Mouse (Mus musculus) Patski (cell line): ENCODE measurements at regions not wholly inside any gene's neighbourhood (a gene's known extent, or its start where the extent isn't known, plus 50 kb on each side); places are given as distances from the start of the nearest gene placed in this dataset.

ENCODE experiments used
- ATAC-seq: fragments of 100-300 bp; one replicate; pipeline ENCODE4 v1.8.0; 2021
- CTCF ChIA-PET: fragments of 350-600 bp; sonication (Branson Sonifier 250); formaldehyde crosslinking; loops from one replicate; lab custom pipeline; 2022; ENCODE audit warnings: inconsistent platforms; lab: Charles Lee
- POLR2A ChIA-PET: fragments of 350-600 bp; sonication (Branson Sonifier 250); formaldehyde crosslinking; loops from one replicate; lab custom pipeline; 2022; ENCODE audit warnings: antibody characterized with exemption, inconsistent platforms; lab: Charles Lee
- DNase-seq: peaks from one replicate; pipeline ENCODE4 v3.0.0-alpha.2; 2011; ENCODE audit warnings: low read depth, low spot score
- H3K27me3 ChIP-seq: fragments of 371-371 bp; one replicate; pipeline ENCODE4 v1.5.1; 2021
- CTCF ChIP-seq: fragments of 100-300 bp; IDR thresholded peaks from one replicate; pipeline ENCODE4 v1.5.1; 2021
- in situ Hi-C: fragments of 300-500 bp; cut with MboI; formaldehyde crosslinking; loops from 3 replicates; pipeline ENCODE4 v1.11.1; 2018; ENCODE audit warnings: low pct_unique_long_range_greater_than_20kb, mixed read lengths

- no peak for TF ChIP-seq CTCF
- in situ Hi-C loops = no loop called here
- ATAC-seq (no peak), DNase-seq (no peak)
- no peaks in the 10 kb centered on the region for H3K27me3 ChIP-seq
- ChIA-PET POLR2A (no interaction called here), CTCF (no interaction called here)
These were observed 139.4 kb downstream of the Wscd1 start for GRCm38 (mm10) chr11:71889161-71889560.

DNA sequence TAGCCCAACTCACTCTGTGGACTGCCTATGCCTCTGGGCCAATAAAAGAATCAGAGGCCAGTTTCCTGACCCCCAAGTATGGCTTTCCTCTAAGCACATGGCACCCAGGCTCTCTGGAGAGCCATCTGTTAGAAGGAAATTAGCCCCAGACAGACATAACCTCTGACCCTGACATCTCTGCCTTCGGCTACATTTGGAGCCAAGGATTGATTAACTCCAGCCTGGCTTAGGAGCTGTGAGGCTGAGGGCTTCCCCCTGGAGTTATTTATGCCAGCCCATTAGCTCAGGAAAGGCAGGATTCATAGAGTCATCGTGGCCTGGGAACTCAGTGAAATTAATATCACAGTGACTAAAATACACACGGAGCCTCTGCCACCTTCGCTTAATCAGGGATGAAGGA, 137.5 kb downstream of the Wscd1 start:
- ChIA-PET CTCF (no interaction called here), POLR2A (no interaction called here)
- TF ChIP-seq CTCF = no peak
- no peaks in the 10 kb centered on the region for H3K27me3 ChIP-seq
- DNase-seq (no peak), ATAC-seq (no peak)
- in situ Hi-C loops = no loop called here

GRCm38 (mm10) chr11:71886771-71887170, 137.1 kb downstream of the Wscd1 start:
- ChIA-PET POLR2A (no interaction called here), CTCF (no interaction called here)
- in situ Hi-C loops = no loop called here
- DNase-seq = no peak
- TF ChIP-seq CTCF = no peak
- H3K27me3 ChIP-seq = no peaks in the 10 kb centered on the region
- ATAC-seq = no peak

GRCm38 (mm10) chr11:71884861-71885260, 135.1 kb downstream of the Wscd1 start:
- CTCF ChIA-PET = no interaction called here
- DNase-seq = no peak
- no peak for TF ChIP-seq CTCF
- no peak for ATAC-seq
- H3K27me3 ChIP-seq = no peaks in the 10 kb centered on the region
- in situ Hi-C loops = no loop called here
- POLR2A ChIA-PET = no interaction called here

DNA sequence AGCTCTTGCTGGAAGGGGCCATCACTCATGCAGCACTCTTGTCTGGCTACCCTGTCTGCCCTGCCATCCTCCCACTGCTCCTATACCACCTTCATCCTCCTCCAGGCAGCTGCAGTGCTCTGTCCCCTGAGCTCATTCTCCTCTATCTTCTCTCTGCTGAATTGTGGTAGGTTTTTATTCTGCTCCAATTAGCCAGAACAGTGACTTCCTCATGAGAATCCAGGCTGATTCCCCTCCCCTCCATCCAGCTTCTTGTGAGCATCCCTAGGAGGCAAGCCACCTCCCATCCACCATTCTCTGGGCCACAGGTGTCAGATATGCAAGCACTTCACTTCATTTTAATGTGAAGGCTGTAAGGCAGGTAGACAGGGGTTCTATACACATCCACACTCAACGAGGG, 132.1 kb downstream of the Wscd1 start:
- TF ChIP-seq CTCF = no peak
- DNase-seq = no peak
- no peaks in the 10 kb centered on the region for H3K27me3 ChIP-seq
- POLR2A ChIA-PET = no interaction called here
- CTCF ChIA-PET = interaction anchor here (1.2 kb wide), 1 partner anchor 9 kb away, joined by 3 read pairs; no protein-coding TSS in a partner anchor
- no peak for ATAC-seq
- in situ Hi-C loops = no loop called here

DNA sequence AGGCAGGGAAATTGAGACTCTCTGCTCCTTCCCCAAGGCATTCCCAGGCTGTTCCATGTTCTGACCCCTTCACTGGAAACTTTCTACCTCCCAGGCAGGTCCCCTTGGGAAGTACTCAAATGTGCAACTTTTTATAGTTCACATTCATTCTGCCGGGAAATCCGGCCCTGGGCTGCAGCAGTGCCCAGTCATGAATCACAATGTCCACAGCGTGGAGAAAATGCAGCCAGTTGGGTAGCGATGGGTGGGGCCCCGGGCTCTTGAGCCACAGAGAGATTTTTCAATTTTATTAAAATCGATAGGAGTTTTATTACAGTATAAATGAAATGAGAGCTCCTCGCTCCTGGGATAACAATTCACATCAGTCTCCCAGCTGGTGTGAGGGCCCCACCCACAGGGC, 121.6 kb downstream of the Wscd1 start:
- in situ Hi-C loops = no loop called here
- peaks cover 12% of the 10 kb centered on the region for H3K27me3 ChIP-seq
- ChIA-PET CTCF (no interaction called here), POLR2A (no interaction called here)
- no peak for DNase-seq
- no peak for TF ChIP-seq CTCF
- no peak for ATAC-seq

DNA sequence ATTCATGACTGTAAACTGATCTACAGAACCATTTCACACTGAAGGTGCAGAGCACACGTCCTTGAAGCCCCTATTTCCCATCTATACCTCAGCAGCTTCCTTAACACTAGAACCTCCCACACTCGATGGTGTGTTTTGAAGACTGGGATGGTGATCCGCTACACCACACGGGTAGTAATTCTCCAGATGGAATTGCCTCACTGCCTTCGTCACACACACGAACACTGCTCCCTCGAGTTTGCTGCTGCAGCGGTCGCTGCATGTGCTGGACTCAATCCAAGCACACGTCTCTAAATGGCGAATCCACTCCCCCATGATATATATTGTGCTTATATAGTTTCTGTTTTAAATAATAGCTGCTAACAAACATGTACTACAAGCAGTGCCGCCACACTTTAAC, 117.0 kb downstream of the Wscd1 start:
- in situ Hi-C loops = no loop called here
- no peak for ATAC-seq
- no peak for DNase-seq
- ChIA-PET POLR2A (no interaction called here), CTCF (no interaction called here)
- no peak for TF ChIP-seq CTCF
- peaks cover 12% of the 10 kb centered on the region for H3K27me3 ChIP-seq

DNA sequence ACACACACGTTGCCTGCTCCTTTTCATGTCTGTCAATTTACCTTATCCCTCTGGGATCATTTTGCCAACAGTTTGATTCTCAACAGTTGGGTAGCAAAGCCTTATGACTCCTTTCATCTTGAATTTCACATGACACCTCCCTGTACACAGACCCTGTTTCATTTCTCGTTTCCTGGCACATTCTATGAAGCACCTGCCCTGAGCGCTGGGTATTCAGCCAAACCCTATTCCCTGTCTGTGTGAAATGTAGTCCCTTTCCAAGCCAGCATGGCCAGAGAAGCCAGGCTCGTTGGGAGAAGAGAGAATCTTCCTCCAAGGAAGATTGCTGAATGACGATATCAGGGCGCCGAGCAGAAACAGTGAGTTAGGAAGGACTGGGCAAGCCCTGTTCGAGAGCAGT, 108.2 kb downstream of the Wscd1 start:
- peaks cover 2% of the 10 kb centered on the region for H3K27me3 ChIP-seq
- ATAC-seq (no peak), DNase-seq (no peak)
- in situ Hi-C loops = loop anchor here (10.0 kb wide), 1 partner anchor 167 kb away; no protein-coding TSS in a partner anchor
- CTCF ChIA-PET = no interaction called here
- POLR2A ChIA-PET = no interaction called here
- no peak for TF ChIP-seq CTCF

DNA sequence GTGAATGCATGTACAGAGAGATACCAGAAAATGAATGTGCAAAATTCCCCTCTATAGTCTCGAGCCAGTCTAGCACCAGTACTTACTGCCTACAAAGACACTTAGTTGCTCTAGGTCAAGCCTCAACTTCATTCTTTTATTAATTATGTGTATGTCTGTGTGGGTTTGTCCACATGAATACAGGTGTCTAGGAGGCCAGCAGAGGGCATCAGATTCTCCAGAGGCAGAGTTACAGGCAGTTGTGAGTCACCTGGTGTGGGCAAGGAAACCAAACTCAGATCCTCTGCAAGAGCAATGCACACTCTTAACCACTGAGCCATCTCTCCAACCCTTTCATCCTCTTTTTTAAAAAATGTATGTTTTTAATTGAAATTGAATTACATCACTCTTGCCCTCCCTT, 105.8 kb downstream of the Wscd1 start:
- peaks cover 2% of the 10 kb centered on the region for H3K27me3 ChIP-seq

DNA sequence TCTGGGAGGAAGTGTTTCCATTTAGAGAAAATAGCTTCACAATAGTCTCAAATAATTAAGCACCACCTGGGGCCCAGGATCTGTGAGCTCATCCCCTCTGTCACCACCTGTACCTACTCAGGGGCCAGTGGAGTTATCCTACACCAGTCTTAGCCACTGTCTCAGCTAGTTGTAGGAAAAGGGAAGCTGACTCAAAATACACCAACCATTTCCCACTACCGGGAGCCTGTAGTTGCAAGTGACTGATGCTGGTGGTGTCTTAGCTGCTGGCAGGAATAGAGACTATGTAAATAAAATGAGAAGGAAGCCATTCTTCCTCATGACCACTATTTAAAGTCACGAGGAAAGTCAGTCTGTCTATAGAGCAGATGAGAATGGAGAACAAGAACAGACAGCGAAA, 105.3 kb downstream of the Wscd1 start:
- CTCF ChIA-PET = no interaction called here
- ATAC-seq = no peak
- no peak for DNase-seq
- in situ Hi-C loops = loop anchor here (10.0 kb wide), 1 partner anchor 170 kb away; no protein-coding TSS in a partner anchor
- no peak for TF ChIP-seq CTCF
- POLR2A ChIA-PET = no interaction called here
- H3K27me3 ChIP-seq = peaks cover 2% of the 10 kb centered on the region

More for the DNA sequence above, 105.8 kb downstream of the Wscd1 start:
- peak; percentile 30 for TF ChIP-seq CTCF
- DNase-seq (no peak), ATAC-seq (no peak)
- CTCF ChIA-PET = no interaction called here
- in situ Hi-C loops = loop anchor here (10.0 kb wide), 1 partner anchor 169 kb away; no protein-coding TSS in a partner anchor
- POLR2A ChIA-PET = no interaction called here

GRCm38 (mm10) chr11:71847684-71848367, 98.1 kb downstream of the Wscd1 start:
- in situ Hi-C loops = no loop called here
- ChIA-PET CTCF (no interaction called here), POLR2A (no interaction called here)
- no peak for DNase-seq
- no peaks in the 10 kb centered on the region for H3K27me3 ChIP-seq
- TF ChIP-seq CTCF = peak; percentile 48
- no peak for ATAC-seq

- ChIA-PET POLR2A (no interaction called here), CTCF (no interaction called here)
These were observed 96.8 kb downstream of the Wscd1 start for GRCm38 (mm10) chr11:71846496-71846895.

More at GRCm38 (mm10) chr11:71846496-71846895, 96.8 kb downstream of the Wscd1 start:
- no peaks in the 10 kb centered on the region for H3K27me3 ChIP-seq
- in situ Hi-C loops = no loop called here
- no peak for DNase-seq
- TF ChIP-seq CTCF = no peak
- no peak for ATAC-seq
